Mouse (Mus musculus): ENCODE results near the gene Snw1. TPM values are rescaled to one million over a fixed set of nuclear protein-coding genes. Genes with fewer than 3 reads are reported as not detected.

The Snw1 gene
- polyA plus RNA-seq, 1 experiment from 2014 or later = 127 TPM

DNA sequence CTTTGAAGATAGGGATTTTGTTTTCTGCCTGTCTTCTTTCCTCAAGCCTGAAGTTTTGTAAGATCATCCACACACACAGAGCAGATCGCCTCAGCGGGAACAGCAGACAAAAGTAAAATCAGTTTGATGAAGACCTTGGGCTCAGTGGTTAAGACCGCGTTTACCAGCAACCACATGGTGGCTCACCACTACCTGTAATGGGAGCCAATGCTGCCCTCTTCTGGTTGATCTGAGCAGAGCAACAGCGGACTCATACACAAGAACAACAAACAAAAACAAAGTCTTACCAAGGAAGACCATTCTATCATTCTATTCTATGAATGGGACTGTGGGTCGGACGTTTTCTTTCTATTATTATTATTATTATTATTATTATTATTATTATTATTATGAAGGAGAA, 55.4 kb downstream of the Snw1 start:
- Histone ChIP-seq H3K9me3 (0 out of 2 replicates have a peak, but pooled peaks cover 3% of the 10 kb centered on the region), H3K4me3 (no peak overlapping the region), H3K4me1 (replicated peaks) (peaks cover 15% of the 10 kb centered on the region), H3K27ac (no peak overlapping the region), H3K27me3 (ENCODE audit: insufficient read depth, poor library complexity, severe bottlenecking) (no peaks in the 10 kb centered on the region), H3K36me3 (0 out of 2 replicates have a peak, but pooled peaks cover under 1% of the 10 kb centered on the region)
- WGBS = 29% methylated on average over 7 of the region's 7 CpGs
- peak; percentile 70 for DNase-seq (ENCODE audit: low spot score)

DNA sequence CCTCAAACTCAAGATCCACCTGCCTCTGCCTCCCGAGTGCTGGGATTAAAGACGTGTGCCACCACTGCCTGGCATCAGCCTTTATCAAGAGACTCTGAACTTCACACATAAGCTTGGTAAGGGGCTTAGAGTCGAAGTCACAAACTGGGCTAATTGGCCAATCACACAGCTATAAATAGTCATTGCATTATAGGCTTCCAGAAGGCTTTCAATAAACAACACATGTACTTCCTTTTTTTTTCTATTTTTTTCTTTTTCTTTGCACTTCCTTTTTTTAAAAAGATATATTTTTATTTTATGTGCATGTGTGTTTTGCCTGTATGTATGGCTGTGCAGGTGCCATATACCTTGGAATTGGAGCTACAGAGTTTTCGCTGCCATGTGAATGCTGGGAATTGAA, 56.7 kb downstream of the Snw1 start:
- Histone ChIP-seq H3K4me1 (replicated peaks) (peaks cover 15% of the 10 kb centered on the region), H3K27ac (no peak overlapping the region), H3K9me3 (0 out of 2 replicates have a peak, but pooled peaks cover 3% of the 10 kb centered on the region), H3K36me3 (no peaks in the 10 kb centered on the region), H3K27me3 (ENCODE audit: insufficient read depth, poor library complexity, severe bottlenecking) (no peaks in the 10 kb centered on the region), H3K4me3 (no peak overlapping the region)
- WGBS = 84% methylated on average over 4 of the region's 4 CpGs
- DNase-seq (ENCODE audit: low spot score) = no peak

DNA sequence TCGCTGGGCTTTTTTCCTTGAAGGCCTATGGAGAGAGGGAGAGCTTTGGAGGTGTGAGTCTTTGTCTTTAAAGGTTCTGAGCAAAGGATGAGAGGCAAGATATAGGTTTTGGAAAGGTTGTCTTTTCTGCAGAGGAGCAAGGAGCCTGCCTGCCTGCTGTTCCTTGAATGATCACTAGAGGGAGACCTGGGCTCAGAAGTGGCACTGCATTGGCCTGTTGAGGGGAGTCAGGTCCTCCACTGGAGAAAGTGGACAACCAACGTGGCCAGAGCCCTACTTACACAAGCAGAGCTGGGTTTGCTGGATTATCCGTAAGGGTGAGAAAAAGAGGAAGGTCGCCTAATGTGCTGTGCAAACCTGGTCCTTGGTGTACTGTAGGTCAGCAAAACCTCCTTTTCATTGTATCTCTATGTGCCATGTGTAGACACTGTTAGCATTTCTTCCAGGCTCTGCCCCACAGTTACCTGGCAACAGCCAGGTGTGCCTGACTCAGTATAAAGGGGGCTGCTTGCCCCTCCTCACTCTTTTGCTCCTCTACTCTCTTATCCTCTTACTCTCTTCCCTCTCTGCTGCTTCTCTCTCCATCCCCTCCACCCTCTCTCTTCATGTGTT, 58.8 kb downstream of the Snw1 start:
- H3K36me3 ChIP-seq = no peaks in the 10 kb centered on the region
- DNase-seq (ENCODE audit: low spot score) = peak; percentile 77
- peaks cover 1% of the 10 kb centered on the region; the same call in 1 of the 2 replicates for H3K4me1 ChIP-seq (replicated peaks)
- H3K27ac ChIP-seq = no peak overlapping the region
- WGBS = 25% methylated on average over 4 of the region's 4 CpGs
- H3K4me3 ChIP-seq = no peak overlapping the region
- H3K9me3 ChIP-seq = 0 out of 2 replicates have a peak, but pooled peaks cover 3% of the 10 kb centered on the region
- no peaks in the 10 kb centered on the region for H3K27me3 ChIP-seq (ENCODE audit: insufficient read depth, poor library complexity, severe bottlenecking)

DNA sequence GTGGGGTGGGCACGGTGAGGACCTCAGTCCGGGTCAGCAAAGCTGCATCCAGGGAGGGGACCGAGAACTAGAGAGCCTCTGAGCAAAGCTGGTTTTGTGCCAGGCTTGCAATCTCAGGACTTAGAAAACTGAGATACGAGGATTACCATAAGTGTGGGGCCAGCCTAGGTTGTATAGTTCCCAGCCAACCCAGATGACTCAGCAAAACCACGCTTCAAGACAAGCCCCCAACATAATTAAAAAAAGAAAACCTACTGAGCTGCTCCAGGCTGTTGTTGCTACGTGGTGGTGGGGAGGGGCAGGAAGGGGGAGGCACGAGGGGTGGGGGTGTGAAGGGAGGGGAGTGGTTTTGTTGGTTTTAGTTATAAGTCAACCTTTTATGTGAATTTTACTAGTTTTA, 61.1 kb downstream of the Snw1 start:
- no peaks in the 10 kb centered on the region for H3K9me3 ChIP-seq
- no peak overlapping the region for H3K27ac ChIP-seq
- H3K27me3 ChIP-seq (ENCODE audit: insufficient read depth, poor library complexity, severe bottlenecking) = no peaks in the 10 kb centered on the region
- H3K4me1 ChIP-seq (replicated peaks) = peaks cover 8% of the 10 kb centered on the region
- no peak for DNase-seq (ENCODE audit: low spot score)
- no peaks in the 10 kb centered on the region for H3K36me3 ChIP-seq
- no peak overlapping the region for H3K4me3 ChIP-seq
- 65% methylated on average over 7 of the region's 7 CpGs for WGBS

DNA sequence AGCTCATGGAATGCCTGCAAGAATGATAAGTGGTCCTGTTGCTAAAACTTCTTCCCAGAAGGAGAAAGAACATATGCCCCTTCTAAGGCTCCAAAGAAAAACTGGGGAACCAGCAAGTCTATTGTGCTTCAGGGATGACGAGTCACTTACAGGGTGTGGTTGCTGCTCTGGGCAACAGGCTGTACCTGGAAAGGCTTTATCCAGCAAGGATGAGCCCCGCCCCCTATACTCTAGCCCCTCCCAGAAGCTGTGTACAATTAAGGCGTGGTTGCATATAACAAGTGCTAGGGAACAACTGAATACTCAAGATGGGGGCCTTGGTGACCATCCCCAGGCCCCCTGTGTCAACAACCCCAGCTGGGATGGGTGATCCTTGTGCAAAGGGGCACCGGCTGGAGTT, 63.0 kb downstream of the Snw1 start:
- no peak for DNase-seq (ENCODE audit: low spot score)
- no peak overlapping the region for H3K27ac ChIP-seq
- 80% methylated on average over 4 of the region's 4 CpGs for WGBS

DNA sequence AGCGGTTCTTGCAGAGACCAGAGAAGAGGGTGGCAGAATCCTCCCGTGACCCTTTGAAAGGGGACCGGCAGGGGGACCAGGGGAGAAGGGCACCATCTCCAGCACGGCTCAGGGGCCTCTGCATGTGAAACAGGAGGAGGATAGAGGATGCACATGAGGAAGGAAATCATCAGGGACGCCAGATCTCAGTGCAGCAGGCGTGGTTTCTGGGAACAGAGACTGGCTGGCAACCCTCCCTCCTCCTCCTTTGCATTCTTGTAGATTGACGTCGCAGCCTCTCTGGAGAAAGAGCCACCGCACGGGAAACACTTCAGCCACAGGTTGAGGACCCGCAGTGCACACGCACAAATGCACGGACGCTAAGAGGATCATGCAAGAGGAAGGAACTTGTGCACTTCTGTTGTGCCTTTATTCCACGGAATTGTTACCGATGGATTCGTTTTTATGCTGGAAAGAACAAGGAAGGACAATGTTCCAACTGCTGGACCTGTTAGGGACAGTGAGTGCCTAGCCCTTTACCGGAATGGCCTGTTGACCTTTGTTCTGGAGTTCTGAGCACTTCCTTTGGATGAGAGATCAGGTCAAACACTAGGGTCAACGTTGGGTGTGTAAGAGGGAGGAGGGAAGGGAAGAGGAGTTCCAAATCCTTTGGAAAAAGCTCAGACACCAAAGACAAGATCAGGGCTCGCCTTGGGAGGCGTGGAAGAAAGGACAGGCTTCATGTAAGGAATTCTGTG, 64.0 kb downstream of the Snw1 start:
- Histone ChIP-seq H3K4me1 (replicated peaks) (peaks cover 8% of the 10 kb centered on the region), H3K27me3 (ENCODE audit: insufficient read depth, poor library complexity, severe bottlenecking) (no peaks in the 10 kb centered on the region), H3K27ac (peak overlapping the region; percentile 66), H3K4me3 (no peak overlapping the region), H3K9me3 (no peaks in the 10 kb centered on the region), H3K36me3 (no peaks in the 10 kb centered on the region)
- 41% methylated on average over 21 of the region's 21 CpGs for WGBS
- peak; percentile 30 for DNase-seq (ENCODE audit: low spot score)

More for the DNA sequence above, 63.0 kb downstream of the Snw1 start:
- Histone ChIP-seq H3K27me3 (ENCODE audit: insufficient read depth, poor library complexity, severe bottlenecking) (no peaks in the 10 kb centered on the region), H3K4me1 (replicated peaks) (peaks cover 8% of the 10 kb centered on the region), H3K9me3 (no peaks in the 10 kb centered on the region), H3K4me3 (no peak overlapping the region), H3K36me3 (no peaks in the 10 kb centered on the region)

DNA sequence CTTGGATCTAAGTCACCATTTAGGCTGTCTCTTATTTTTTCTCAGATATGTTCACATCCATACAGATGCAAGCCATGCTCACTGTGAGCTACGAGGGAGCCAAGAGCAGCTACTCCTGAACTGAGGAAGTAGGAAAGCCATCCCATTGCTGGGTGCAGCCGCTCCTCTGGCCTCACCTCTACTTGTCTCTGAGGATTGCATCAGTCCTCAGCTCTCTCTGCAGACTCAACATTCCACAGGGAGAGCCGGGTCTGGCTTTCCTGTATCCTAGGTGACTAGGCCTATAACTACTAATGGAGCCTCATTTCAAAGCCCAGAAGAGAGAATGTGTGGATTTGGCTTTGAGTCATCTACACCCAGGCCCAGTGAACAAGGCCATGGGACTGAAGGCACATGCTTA, 66.4 kb downstream of the Snw1 start:
- Histone ChIP-seq H3K4me1 (replicated peaks) (peaks cover 11% of the 10 kb centered on the region), H3K27ac (no peak overlapping the region), H3K9me3 (no peaks in the 10 kb centered on the region), H3K27me3 (ENCODE audit: insufficient read depth, poor library complexity, severe bottlenecking) (no peaks in the 10 kb centered on the region), H3K36me3 (no peaks in the 10 kb centered on the region), H3K4me3 (no peak overlapping the region)
- 77% methylated on average over 3 of the region's 3 CpGs for WGBS
- DNase-seq (ENCODE audit: low spot score) = no peak

DNA sequence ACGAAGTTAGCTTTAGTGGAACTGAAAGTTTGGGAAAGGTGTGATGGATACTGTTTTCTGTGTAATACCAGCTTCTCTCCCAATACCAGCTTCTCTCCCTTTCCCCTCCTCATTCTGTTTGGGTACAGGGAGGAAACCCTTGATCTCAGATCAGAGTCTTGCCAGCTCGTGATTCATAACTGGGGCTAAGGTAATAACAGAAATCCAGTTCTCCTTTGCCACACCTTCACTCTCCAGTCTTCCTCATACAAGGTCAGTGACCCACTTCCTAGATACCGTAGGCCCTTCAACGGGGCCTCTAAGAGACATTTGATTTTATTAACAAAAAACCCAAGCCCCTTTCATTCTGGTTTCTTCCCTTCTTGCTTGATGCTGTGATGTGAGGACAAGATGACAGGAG, 66.9 kb downstream of the Snw1 start:
- DNase-seq (ENCODE audit: low spot score) = no peak
- Histone ChIP-seq H3K27ac (no peak overlapping the region), H3K4me3 (no peak overlapping the region), H3K4me1 (replicated peaks) (peaks cover 11% of the 10 kb centered on the region), H3K27me3 (ENCODE audit: insufficient read depth, poor library complexity, severe bottlenecking) (no peaks in the 10 kb centered on the region), H3K36me3 (no peaks in the 10 kb centered on the region), H3K9me3 (no peaks in the 10 kb centered on the region)
- WGBS = 89% methylated on average over 4 of the region's 4 CpGs

DNA sequence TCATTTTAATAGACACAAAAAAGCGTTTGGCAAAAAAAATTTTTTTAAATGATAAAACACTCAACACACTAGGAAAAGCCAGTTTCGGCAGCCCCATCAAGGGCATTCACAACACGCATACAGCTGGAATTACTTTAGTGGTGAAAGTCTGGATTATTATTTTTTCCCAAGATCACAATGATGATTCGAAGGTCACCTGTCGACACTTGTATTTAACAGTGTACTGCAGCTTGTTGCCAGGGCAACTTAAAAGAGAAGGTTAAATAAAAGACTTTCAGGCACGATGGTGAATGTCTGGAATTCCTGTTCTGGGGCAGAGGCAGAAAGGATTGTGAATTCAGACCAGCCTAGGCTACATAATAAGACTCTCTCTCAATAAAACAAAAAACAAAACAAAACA, 70.2 kb downstream of the Snw1 start:
- no peak overlapping the region for H3K4me3 ChIP-seq
- no peaks in the 10 kb centered on the region for H3K9me3 ChIP-seq
- 0 out of 2 replicates have a peak, but pooled peaks cover 3% of the 10 kb centered on the region for H3K4me1 ChIP-seq (replicated peaks)
- H3K36me3 ChIP-seq = no peaks in the 10 kb centered on the region
- no peaks in the 10 kb centered on the region for H3K27me3 ChIP-seq (ENCODE audit: insufficient read depth, poor library complexity, severe bottlenecking)
- DNase-seq (ENCODE audit: low spot score) = no peak
- no peak overlapping the region for H3K27ac ChIP-seq
- 63% methylated on average over 6 of the region's 6 CpGs for WGBS

DNA sequence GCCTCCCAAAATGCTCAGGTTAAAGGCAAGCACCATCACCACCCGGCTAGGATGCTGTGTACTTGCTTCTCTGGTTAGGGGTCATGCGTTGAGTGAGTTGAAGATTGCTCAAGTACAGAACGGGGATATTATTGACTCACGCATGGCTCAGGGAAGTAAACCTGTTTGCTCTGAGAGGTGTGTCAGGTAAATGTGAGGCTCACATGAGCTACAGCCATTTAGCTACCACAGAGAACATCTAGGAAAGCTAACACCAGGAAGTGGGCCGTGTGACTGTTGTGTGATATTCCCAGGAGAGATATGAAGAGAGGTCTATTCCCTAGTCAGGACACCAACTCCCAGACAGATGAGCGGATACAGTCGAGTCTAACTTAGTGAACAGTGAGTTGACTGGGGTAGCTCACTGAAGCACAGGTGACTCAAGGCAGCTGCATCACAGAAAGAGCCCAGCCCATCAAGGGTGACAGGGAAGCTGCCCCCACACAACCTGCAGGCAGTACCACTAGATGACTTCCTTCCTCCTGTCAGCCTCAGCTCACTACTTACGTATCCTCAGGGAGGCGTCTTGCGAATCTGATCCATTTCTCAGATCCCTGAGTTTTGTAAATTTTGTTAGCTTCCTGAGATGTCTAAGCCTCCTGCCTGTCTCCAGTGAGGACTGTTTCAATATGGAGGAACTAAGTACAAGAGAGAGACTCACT, 72.8 kb downstream of the Snw1 start:
- Histone ChIP-seq H3K4me3 (no peak overlapping the region), H3K27ac (no peak overlapping the region), H3K27me3 (ENCODE audit: insufficient read depth, poor library complexity, severe bottlenecking) (no peaks in the 10 kb centered on the region), H3K36me3 (no peaks in the 10 kb centered on the region), H3K4me1 (replicated peaks) (0 out of 2 replicates have a peak, but pooled peaks cover 3% of the 10 kb centered on the region), H3K9me3 (no peaks in the 10 kb centered on the region)
- DNase-seq (ENCODE audit: low spot score) = no peak
- WGBS = 82% methylated on average over 10 of the region's 10 CpGs

Other genes starting within 250 kb of the Snw1 start
- gene Noxred1, start 233.5 kb downstream of the Snw1 start, polyA plus RNA-seq (2016; fragmentation: Nextera tagmentation; extraction: Ambion mirVana) = 0.50 and 1.4 TPM in 2 replicates
- gene Vipas39, start 206.0 kb downstream of the Snw1 start, polyA plus RNA-seq (2016; fragmentation: Nextera tagmentation; extraction: Ambion mirVana) = 52.6 and 67.0 TPM in 2 replicates
- gene Ahsa1, start 205.8 kb downstream of the Snw1 start, polyA plus RNA-seq (2016; fragmentation: Nextera tagmentation; extraction: Ambion mirVana) = 230 and 269 TPM in 2 replicates
- 0.84 and 1.5 TPM in 2 replicates for gene Ism2, start 172.6 kb downstream of the Snw1 start, polyA plus RNA-seq (2016; fragmentation: Nextera tagmentation; extraction: Ambion mirVana)
- gene Sptlc2, start 83.9 kb downstream of the Snw1 start, polyA plus RNA-seq (2016; fragmentation: Nextera tagmentation; extraction: Ambion mirVana) = 55.8 and 59.0 TPM in 2 replicates
- gene Slirp, start 28.4 kb downstream of the Snw1 start, polyA plus RNA-seq (2016; fragmentation: Nextera tagmentation; extraction: Ambion mirVana) = 295 and 311 TPM in 2 replicates
- 47.6 and 61.6 TPM in 2 replicates for gene Alkbh1, start 28.3 kb downstream of the Snw1 start, polyA plus RNA-seq (2016; fragmentation: Nextera tagmentation; extraction: Ambion mirVana)
- not detected in 2 replicates for gene Gm5788, start 22.4 kb upstream of the Snw1 start, polyA plus RNA-seq (2016; fragmentation: Nextera tagmentation; extraction: Ambion mirVana)
- gene Gm8300, start 42.0 kb upstream of the Snw1 start, polyA plus RNA-seq (2016; fragmentation: Nextera tagmentation; extraction: Ambion mirVana) = not detected in 2 replicates
- gene Oog1, start 130.4 kb upstream of the Snw1 start, polyA plus RNA-seq (2016; fragmentation: Nextera tagmentation; extraction: Ambion mirVana) = not detected in 2 replicates
- not detected in 2 replicates for gene Gm4027, start 146.6 kb upstream of the Snw1 start, polyA plus RNA-seq (2016; fragmentation: Nextera tagmentation; extraction: Ambion mirVana)
- gene Gm16381, start 172.3 kb upstream of the Snw1 start, polyA plus RNA-seq (2016; fragmentation: Nextera tagmentation; extraction: Ambion mirVana) = not detected in 2 replicates